ENCODE assay signal across 8 mouse cellular contexts in the genomic region with DNA sequence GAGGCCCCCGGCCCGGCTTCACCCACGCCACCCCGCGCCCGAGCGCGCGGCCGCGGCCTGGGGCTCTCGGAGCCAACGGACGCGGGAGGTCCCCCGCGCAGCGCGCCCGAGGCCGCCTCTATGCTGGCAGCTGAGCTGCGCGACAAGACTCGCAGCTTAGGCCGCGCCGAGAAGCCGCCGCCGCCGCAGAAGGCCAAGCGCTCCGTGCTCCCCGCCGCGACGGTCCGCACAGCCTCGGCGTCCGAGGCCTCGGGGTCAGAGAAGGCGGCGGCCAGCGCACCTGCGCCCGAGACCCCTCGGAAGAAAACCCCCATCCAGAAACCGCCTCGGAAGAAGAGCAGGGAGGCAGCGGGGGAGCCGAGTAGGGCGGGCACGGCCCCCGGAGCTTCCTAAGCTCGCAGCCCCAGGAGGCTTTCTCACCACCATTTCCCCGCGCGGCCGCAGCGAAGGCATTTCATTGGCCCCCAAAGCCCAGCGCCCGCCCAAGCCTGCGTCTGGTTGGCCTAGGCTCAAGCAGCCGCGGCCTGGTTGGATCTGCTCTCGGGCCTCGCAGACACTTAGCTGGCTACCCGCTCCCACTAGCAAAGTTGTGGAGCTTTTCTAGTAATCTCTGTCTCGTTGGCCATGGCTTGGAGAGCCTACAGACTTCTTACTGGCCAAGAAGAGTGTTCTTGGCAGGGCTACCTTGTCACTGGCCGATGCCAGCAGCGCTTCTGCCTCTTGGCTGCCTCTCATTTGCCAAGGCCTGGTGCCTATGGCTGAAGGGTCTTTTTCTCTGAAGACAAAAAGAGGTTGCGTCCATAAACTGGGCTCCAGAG. TPM values are rescaled to one million over a fixed set of nuclear protein-coding genes. Genes with fewer than 3 reads are reported as not detected.
DNase-seq lines count a peak whose midpoint lies in the region; ATAC-seq lines count a peak whose summit lies in the region.

No protein-coding gene starts in this region.

- DNase-seq in adrenal gland, adult (ENCODE audit: inconsistent age in 2 of 2, low spot score in 1 of 2), result peak; percentile 89 to 96
- peak; percentile 90 for DNase-seq in gastrocnemius, postnatal 14 days
- peak; percentile 77 to 80 for DNase-seq in left cerebral cortex, adult 8-10 months (ENCODE audit: low spot score in 2 of 2)
- peak; percentile 89 to 90 for DNase-seq in right cerebral cortex, adult 2 months (ENCODE audit: low spot score in 2 of 2)
- DNase-seq in urinary bladder, postnatal 14 days (ENCODE audit: low spot score), result peak; percentile 82

- ATAC-seq in common myeloid progenitor, adult 5-6 weeks (replicated peaks; ENCODE audit: low read depth, poor library complexity, severe bottlenecking), result peak; percentile 75
- ATAC-seq in inflammation-experienced regulatory T-cells, adult 6 months, result peak; percentile 91
- peak; percentile 86 for ATAC-seq in megakaryocyte, adult 5-6 weeks (ENCODE audit: poor library complexity, severe bottlenecking)

- intact Hi-C loops in gastrocnemius, postnatal 14 days (cut with DNase I; ENCODE audit: low total_unique reads), result no loop called here

RNA-seq across cellular contexts. Expression of gene Scarf2, which starts 10.3 kb away (rescaled TPM):
- total RNA-seq in common myeloid progenitor, adult 5-6 weeks (2017), result not detected in 2 replicates
- total RNA-seq in gastrocnemius, postnatal 14 days (2021), result 10 to 100 TPM in 1 of 2 experiments, 1 to 10 TPM in 1; 9.4 to 12.1 TPM
- not detected for polyA plus RNA-seq in inflammation-experienced regulatory T-cells, adult 6 months (2017; shearing (Covaris generic))
- total RNA-seq in left cerebral cortex, adult 8-10 months (2022), result 1 to 10 TPM; 4.1 to 4.3 (median 4.1) TPM
- total RNA-seq in megakaryocyte, adult 5-6 weeks (2015), result 0.07 TPM in 1 of 2 replicates, not detected in the other
- total RNA-seq in megakaryocyte, adult 5-6 weeks (2017), result not detected in 2 replicates

RNA-seq across cellular contexts. Expression of gene B830017H08Rik, which starts 25.5 kb away (rescaled TPM):
- not detected in 2 replicates for total RNA-seq in common myeloid progenitor, adult 5-6 weeks (2017)
- not detected for total RNA-seq in gastrocnemius, postnatal 14 days (2021)
- polyA plus RNA-seq in inflammation-experienced regulatory T-cells, adult 6 months (2017; shearing (Covaris generic)), result not detected
- 1 to 10 TPM; 2.7 to 5.1 (median 3.8) TPM for total RNA-seq in left cerebral cortex, adult 8-10 months (2022)
- total RNA-seq in megakaryocyte, adult 5-6 weeks (2015), result not detected in 2 replicates
- not detected in 2 replicates for total RNA-seq in megakaryocyte, adult 5-6 weeks (2017)

RNA-seq across cellular contexts. Expression of gene Car15, which starts 30.8 kb away (rescaled TPM):
- 5.4 TPM in 1 of 2 replicates, not detected in the other for total RNA-seq in common myeloid progenitor, adult 5-6 weeks (2017)
- under 1 TPM; 0.80 to 0.96 TPM for total RNA-seq in gastrocnemius, postnatal 14 days (2021)
- 1 to 10 TPM in 2 of 3 experiments, under 1 TPM in 1; 0.67 to 1.9 (median 1.5) TPM for polyA plus RNA-seq in inflammation-experienced regulatory T-cells, adult 6 months (2017; shearing (Covaris generic))
- total RNA-seq in left cerebral cortex, adult 8-10 months (2022), result 10 to 100 TPM in 1 of 4 experiments, 1 to 10 TPM in 3; 6.5 to 13.3 (median 7.8) TPM
- 4.1 and 6.1 TPM in 2 replicates for total RNA-seq in megakaryocyte, adult 5-6 weeks (2015)
- 1.7 and 2.3 TPM in 2 replicates for total RNA-seq in megakaryocyte, adult 5-6 weeks (2017)

RNA-seq across cellular contexts. Expression of gene Klhl22, which starts 48.0 kb away (rescaled TPM):
- 27.0 and 33.2 TPM in 2 replicates for total RNA-seq in common myeloid progenitor, adult 5-6 weeks (2017)
- 10 to 100 TPM; 17.3 to 19.9 TPM for total RNA-seq in gastrocnemius, postnatal 14 days (2021)
- polyA plus RNA-seq in inflammation-experienced regulatory T-cells, adult 6 months (2017; shearing (Covaris generic)), result 10 to 100 TPM; 11.8 to 28.7 (median 13.4) TPM
- total RNA-seq in left cerebral cortex, adult 8-10 months (2022), result 100 to 1,000 TPM in 1 of 4 experiments, 10 to 100 TPM in 3; 82.2 to 105 (median 95.4) TPM
- total RNA-seq in megakaryocyte, adult 5-6 weeks (2015), result 5.0 and 6.9 TPM in 2 replicates
- 7.0 and 8.3 TPM in 2 replicates for total RNA-seq in megakaryocyte, adult 5-6 weeks (2017)

Comparison
In these comparisons a context has a peak if more than half of its experiments do, and no peak if none do; other contexts are left out.
1. Peak in every context shown above with its lines: DNase-seq and ATAC-seq.